Mouse (Mus musculus) heart, adult 18-20 months (tissue): Measurements from ENCODE around the gene Gm17364. TPM values are rescaled to one million over a fixed set of nuclear protein-coding genes. Genes with fewer than 3 reads are reported as not detected.
"Not testable (repeated sequence)": the region's sequence is repeated elsewhere in the genome, so short reads cannot be mapped to it uniquely, and the experiment has no call there.

ENCODE experiments used
- DNase-seq, 2 experiments: peaks; one replicate each; pipeline ENCODE4 v3.0.0; 2021 to 2022; ENCODE audit warnings: mixed read lengths in 1 of 2
- long read RNA-seq, 2 experiments: library from polyadenylated mRNA; stranded (forward); transcript quantifications; one replicate each; pipeline ENCODE4 v2.0.0; 2021
- total RNA-seq, 2 experiments: library from RNA; stranded (reverse); gene quantifications; 2 replicates each; pipeline ENCODE4 v1.2.3; 2021

Gm17364 gene
- not detected for total RNA-seq
- long read RNA-seq, experiment 1: 0 reads
- long read RNA-seq, experiment 2: 0 reads

GRCm38 (mm10) chr13:41273927-41274650 is at the start of gene Gm17364:
TSS of gene Gm17364 (minus strand) at chr13:41273977.
- DNase-seq: no peak

DNA sequence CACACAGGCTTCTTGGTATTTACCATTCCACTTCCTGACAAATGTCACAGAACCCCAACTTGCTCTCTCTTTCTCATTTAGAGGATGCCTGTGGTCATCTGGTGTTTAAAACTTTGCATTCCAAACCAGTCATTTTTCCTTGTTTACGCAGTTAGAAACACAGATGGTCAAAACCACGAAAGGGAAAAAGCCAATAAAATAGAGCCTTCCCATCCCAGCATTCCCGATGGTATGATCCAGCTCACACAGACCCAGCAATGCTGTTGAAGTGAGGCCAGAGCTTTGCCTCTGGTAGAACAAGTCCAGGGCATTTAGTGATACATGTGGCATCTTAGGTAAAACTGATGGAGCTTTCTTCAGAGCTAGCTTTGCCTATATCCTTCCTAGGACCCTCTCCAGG is 47.7 kb upstream of the Gm17364 start:
- no peak for DNase-seq

DNA sequence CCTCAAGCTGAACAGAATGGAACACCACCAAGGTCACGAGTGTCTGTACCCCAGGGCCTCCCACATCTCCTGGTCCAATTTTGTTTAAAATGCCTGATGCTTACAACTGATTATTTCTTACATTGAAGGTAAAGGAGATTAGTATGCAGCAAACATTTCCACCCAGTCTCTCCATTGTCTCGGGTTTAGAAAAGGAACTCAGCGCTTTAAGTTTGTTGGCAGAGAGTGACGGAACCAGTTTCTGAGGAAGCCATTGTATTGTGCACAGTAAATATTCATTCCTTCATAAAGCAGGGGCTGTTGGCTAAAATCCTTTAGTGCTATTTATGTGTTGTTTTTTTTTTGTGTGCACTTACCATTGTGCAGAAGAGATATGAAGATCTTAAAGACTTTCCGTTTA is 47.0 kb upstream of the Gm17364 start:
- no peak for DNase-seq

DNA sequence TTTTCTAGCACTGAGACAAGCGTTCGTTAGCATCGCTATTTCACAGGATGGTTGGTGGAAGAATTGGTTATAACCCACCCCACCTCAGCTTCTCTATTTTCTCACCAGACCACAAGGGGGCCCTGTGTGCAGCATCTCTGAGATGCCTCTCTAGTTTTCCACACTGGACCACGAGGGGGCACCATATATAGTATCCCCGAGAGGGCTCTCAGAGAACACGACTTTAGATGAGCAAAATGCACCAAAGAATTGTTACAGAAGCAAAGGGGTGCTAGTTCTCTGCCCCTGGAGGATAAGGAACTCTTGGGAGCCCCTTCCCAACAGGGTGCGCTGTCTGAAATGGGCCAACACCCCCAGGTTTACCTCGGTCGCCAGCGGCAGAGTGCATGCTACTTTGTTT is 28.9 kb upstream of the Gm17364 start:
- peak; percentile 78 to 94 for DNase-seq

- DNase-seq: no peak
Measured at GRCm38 (mm10) chr13:41300037-41300436, 26.3 kb upstream of the Gm17364 start.

- DNase-seq: no peak
Measured at GRCm38 (mm10) chr13:41298996-41299395, 25.2 kb upstream of the Gm17364 start.

DNA sequence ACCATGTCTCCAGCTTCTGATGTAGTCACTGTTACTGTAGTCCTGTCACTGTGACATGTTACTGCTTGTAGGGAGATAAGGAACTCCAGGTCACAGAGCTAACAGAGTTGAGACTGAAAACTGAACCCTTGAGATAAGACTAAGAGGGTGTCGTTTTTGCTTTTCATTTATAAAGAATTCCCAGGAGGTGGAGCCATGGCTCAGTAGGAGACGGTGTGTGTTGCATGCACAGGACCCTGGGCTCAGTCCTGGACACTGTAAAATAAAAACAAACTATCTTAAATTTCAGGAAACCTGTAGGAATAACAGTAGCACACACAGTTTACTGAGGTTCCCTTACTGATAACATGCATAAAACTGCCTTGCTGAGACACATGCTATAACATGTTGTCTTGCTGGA is 24.8 kb upstream of the Gm17364 start:
- DNase-seq: no peak

GRCm38 (mm10) chr13:41296396-41296795 is 22.6 kb upstream of the Gm17364 start:
- no peak for DNase-seq

DNA sequence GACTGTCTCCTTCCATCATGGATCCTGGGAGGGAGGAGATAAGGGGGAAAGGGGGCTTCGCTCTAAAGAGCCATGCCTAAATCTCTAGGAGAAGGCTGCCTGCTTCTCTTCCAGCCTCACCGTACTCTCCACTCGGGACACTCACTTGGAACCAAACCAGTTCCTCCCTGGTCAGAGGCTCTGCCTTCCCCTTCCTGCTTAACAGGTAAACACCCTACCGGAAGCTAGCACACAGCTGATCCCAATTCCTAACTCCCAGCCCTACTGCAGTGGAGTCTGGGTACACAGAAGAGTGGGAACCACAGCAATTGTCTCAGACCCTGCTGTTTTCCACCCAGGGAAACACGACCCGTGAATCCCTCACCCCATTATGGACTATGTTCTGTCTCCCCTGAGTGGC is 22.1 kb upstream of the Gm17364 start:
- peak; percentile 42 to 70 for DNase-seq

DNA sequence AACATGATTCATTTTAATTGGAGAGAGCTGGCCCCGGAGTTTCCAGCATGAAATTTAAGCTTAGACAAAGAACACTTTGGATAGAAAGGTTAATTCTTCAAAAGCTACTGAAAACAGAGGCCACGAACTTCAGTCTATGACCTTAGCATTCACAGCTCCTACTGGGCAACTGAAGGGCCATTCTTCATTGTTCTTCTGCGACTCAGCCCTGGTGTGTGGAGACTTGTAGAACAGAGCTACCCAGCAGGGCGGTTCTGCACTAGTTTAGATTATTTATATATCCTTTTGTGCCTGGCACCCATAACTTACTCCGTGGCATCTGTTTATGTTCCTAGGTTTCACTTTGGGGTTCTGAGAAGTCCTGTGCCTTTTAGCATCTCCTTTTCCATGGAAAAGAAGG is 19.8 kb upstream of the Gm17364 start:
- DNase-seq: no peak

DNA sequence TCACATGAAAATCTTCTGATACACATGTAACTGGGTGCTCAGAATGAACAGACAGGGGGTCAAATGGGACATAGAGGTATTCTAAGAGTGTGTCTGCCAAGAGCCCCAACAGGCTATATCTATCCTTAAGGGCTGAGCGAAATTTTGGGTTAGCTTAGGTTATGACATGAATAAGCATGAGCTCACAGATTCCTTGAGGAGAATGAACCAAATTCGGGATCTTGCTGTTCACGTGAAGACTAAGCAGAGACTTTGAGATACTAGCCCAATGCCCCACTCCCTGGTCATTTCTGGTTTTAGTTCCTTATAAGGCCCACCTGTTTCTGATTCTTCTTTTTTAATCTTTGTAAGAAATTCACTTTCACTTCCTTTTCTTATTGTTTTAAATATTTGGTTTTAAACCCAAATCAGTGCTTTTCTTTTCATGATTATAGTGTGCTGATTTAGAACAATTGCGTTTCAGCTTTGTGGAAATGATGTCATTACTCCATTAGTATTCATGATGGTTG is 17.7 kb upstream of the Gm17364 start:
- no peak for DNase-seq

- no peak for DNase-seq
Measured at GRCm38 (mm10) chr13:41286285-41286684, 12.5 kb upstream of the Gm17364 start.

- DNase-seq: no peak
Measured at GRCm38 (mm10) chr13:41285448-41285847, 11.7 kb upstream of the Gm17364 start.

- DNase-seq: peak; percentile 69 to 88
Measured at GRCm38 (mm10) chr13:41283256-41283655, 9.5 kb upstream of the Gm17364 start.

DNA sequence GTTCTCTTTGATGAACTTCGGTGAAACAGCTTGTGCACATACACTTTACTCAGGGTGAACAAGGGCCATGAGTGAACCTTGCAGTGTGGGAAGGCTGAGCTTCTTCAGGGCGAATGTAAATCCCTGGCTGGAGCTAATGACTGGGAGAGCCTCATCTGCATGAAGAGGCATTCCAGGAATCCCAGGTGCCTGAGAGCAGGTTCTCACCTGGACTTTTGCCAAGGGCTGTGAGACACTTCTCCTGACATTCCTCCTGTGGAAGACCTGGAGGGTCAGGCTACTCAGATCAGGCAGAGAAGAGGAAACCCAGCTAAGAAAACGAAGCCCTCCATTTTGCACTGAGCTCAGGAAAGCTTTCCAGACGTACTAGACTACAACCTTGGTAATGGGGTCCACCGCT is 6.9 kb upstream of the Gm17364 start:
- no peak for DNase-seq

GRCm38 (mm10) chr13:41267827-41268408 is 5.9 kb downstream of the Gm17364 start:
- DNase-seq: no peak

GRCm38 (mm10) chr13:41263304-41264006 is 10.3 kb downstream of the Gm17364 start:
- no peak for DNase-seq

DNA sequence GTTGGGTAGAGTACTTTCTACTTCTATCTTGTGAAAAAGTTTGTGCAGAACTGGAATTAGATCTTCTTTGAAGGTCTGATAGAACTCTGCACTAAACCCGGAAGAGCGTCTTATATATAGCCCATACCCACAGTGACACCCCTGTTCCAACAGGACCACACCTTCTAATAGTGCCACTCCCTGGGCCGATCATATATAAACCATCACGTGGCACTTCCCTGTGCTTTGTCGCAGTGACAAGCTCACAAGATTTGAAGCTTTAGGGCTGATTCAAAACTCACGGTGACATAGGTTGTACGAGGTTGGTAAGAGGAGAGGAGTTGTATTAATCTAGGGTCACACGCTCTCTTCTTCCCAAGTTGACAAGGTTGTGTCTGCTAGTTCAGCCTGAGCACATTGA is 12.2 kb downstream of the Gm17364 start:
- not testable (repeated sequence) for DNase-seq

GRCm38 (mm10) chr13:41257851-41258250 is 15.9 kb downstream of the Gm17364 start:
- DNase-seq: no peak

GRCm38 (mm10) chr13:41256962-41257361 is 16.8 kb downstream of the Gm17364 start:
- no peak for DNase-seq

DNA sequence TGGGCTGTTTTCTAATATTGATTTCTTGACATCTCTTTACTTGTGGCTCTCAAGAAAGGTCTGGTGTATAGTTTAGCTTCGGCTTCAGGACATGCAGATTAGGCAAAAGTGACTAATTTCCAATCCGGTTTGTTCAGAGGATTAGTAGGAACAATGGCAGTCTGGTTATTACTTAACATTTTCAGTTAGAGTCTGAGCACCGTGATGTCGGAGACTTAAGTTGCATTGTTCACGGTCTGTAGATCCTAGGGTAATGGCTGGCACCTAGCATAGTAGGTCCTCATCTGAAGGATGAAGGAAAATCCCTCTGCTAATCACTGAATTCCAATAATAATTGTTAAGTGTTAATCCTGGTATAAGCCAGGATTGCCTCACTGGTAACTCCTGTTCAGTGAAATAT is 17.7 kb downstream of the Gm17364 start:
- DNase-seq: no peak

GRCm38 (mm10) chr13:41252736-41253135 is 21.0 kb downstream of the Gm17364 start:
- no peak for DNase-seq

- no peak for DNase-seq
Measured at GRCm38 (mm10) chr13:41252141-41252540, 21.6 kb downstream of the Gm17364 start.
